Mouse (Mus musculus) heart, embryonic 15.5 days (tissue): ENCODE data around the gene Exoc3l2. TPM values are rescaled to one million over a fixed set of nuclear protein-coding genes. Genes with fewer than 3 reads are reported as not detected.
A peak's percentile ranks its signal among the peaks of the same experiment; 100 is the strongest.

Experiments
- ATAC-seq: fragments of 200-750 bp; cut with Nextera tagmentation; replicated peaks from 2 replicates; pipeline ENCODE4 v1.8.0; 2017; ENCODE audit warnings: low read depth, moderate TSS enrichment; ENCODE audit not compliant: insufficient number of reproducible peaks, insufficient read depth, low FRiP score
- H3K27ac ChIP-seq: fragments of 300-500 bp; sonication (generic); 2 replicates; pipeline ENCODE4 v1.5.1; 2015; ENCODE audit warnings: mild to moderate bottlenecking, inconsistent platforms
- H3K27me3 ChIP-seq: fragments of 300-500 bp; sonication (generic); 2 replicates; pipeline ENCODE4 v1.6.1; 2015; ENCODE audit warnings: inconsistent platforms
- H3K36me3 ChIP-seq: fragments of 300-500 bp; sonication (generic); 2 replicates; pipeline ENCODE4 v1.6.1; 2015; ENCODE audit warnings: mild to moderate bottlenecking, inconsistent platforms
- H3K4me1 ChIP-seq: fragments of 300-500 bp; sonication (generic); replicated peaks from 2 replicates; pipeline ENCODE4 v1.6.1; 2015; ENCODE audit warnings: inconsistent platforms
- H3K4me2 ChIP-seq: fragments of 300-500 bp; sonication (generic); 2 replicates; pipeline ENCODE4 v1.6.1; 2015; ENCODE audit warnings: inconsistent platforms, mild to moderate bottlenecking, moderate library complexity
- H3K4me3 ChIP-seq: fragments of 300-500 bp; sonication (generic); 2 replicates; pipeline ENCODE4 v1.5.1; 2015; ENCODE audit warnings: mild to moderate bottlenecking, inconsistent platforms
- H3K9ac ChIP-seq: fragments of 300-500 bp; sonication (generic); 2 replicates; pipeline ENCODE4 v1.6.1; 2015; ENCODE audit warnings: mild to moderate bottlenecking, inconsistent platforms
- H3K9me3 ChIP-seq: fragments of 300-500 bp; sonication (generic); replicated peaks from 2 replicates; pipeline ENCODE4 v1.6.1; 2016; ENCODE audit warnings: inconsistent platforms
- WGBS: fragments of 180-500 bp; shearing (Covaris S2); methylation state at CpG from one replicate; pipeline ENCODE4 v1.1.7; 2015; ENCODE audit warnings: mixed read lengths; 5-methylcytosine and 5-hydroxymethylcytosine counted together
- polyA plus RNA-seq: library from polyadenylated mRNA; unstranded; fragments of >200 nt; fragmentation: Nextera tagmentation; extraction: Ambion mirVana; gene quantifications from 2 replicates; pipeline ENCODE4 v1.2.1, GENCODE M21; 2015

The Exoc3l2 gene
- polyA plus RNA-seq, 1 experiment from 2014 or later = 0.91 TPM

- Histone ChIP-seq H3K27me3 (no peaks in the 10 kb centered on the region), H3K9me3 (no peaks in the 10 kb centered on the region)
Observed at GRCm38 (mm10) chr7:19430402-19430801, 32.7 kb upstream of the Exoc3l2 start.

GRCm38 (mm10) chr7:19432475-19432874 lies 30.7 kb upstream of the Exoc3l2 start:
- no peaks in the 10 kb centered on the region for H3K27me3 ChIP-seq
- H3K4me3 ChIP-seq = no peak overlapping the region
- no peak overlapping the region for H3K4me2 ChIP-seq
- H3K9me3 ChIP-seq = no peaks in the 10 kb centered on the region
- H3K27ac ChIP-seq = no peak overlapping the region
- WGBS = 96% methylated on average over 2 of the region's 2 CpGs
- no peak for ATAC-seq
- H3K9ac ChIP-seq = no peak overlapping the region
- H3K4me1 ChIP-seq = no peaks in the 10 kb centered on the region
- peaks cover 92% of the 10 kb centered on the region for H3K36me3 ChIP-seq

More at GRCm38 (mm10) chr7:19430402-19430801, 32.7 kb upstream of the Exoc3l2 start:
- Histone ChIP-seq H3K9ac (no peak overlapping the region), H3K4me1 (no peaks in the 10 kb centered on the region), H3K36me3 (peaks cover 93% of the 10 kb centered on the region), H3K4me3 (no peak overlapping the region), H3K27ac (no peak overlapping the region), H3K4me2 (no peak overlapping the region)
- 81% methylated on average over 6 of the region's 6 CpGs for WGBS
- no peak for ATAC-seq

GRCm38 (mm10) chr7:19436276-19436675 lies 26.9 kb upstream of the Exoc3l2 start:
- no peak overlapping the region for H3K4me3 ChIP-seq
- peaks cover 90% of the 10 kb centered on the region for H3K36me3 ChIP-seq
- WGBS = 98% methylated on average over 2 of the region's 2 CpGs
- no peaks in the 10 kb centered on the region for H3K27me3 ChIP-seq
- H3K4me2 ChIP-seq = no peak overlapping the region
- H3K9ac ChIP-seq = no peak overlapping the region
- no peak overlapping the region for H3K27ac ChIP-seq
- no peak for ATAC-seq
- H3K9me3 ChIP-seq = no peaks in the 10 kb centered on the region
- H3K4me1 ChIP-seq = 0 out of 2 replicates have a peak, but pooled peaks cover 1% of the 10 kb centered on the region

GRCm38 (mm10) chr7:19437048-19437447 lies 26.1 kb upstream of the Exoc3l2 start:
- Histone ChIP-seq H3K4me1 (0 out of 2 replicates have a peak, but pooled peaks cover 6% of the 10 kb centered on the region), H3K27me3 (no peaks in the 10 kb centered on the region), H3K36me3 (peaks cover 90% of the 10 kb centered on the region), H3K9me3 (no peaks in the 10 kb centered on the region), H3K9ac (no peak overlapping the region), H3K4me3 (no peak overlapping the region), H3K27ac (no peak overlapping the region), H3K4me2 (no peak overlapping the region)
- ATAC-seq = no peak
- WGBS = 86% methylated on average over 9 of the region's 9 CpGs

- Histone ChIP-seq H3K4me1 (0 out of 2 replicates have a peak, but pooled peaks cover 6% of the 10 kb centered on the region), H3K27me3 (no peaks in the 10 kb centered on the region), H3K9ac (no peak overlapping the region), H3K4me2 (no peak overlapping the region), H3K36me3 (peaks cover 65% of the 10 kb centered on the region), H3K4me3 (no peak overlapping the region), H3K27ac (peak overlapping the region; percentile 41), H3K9me3 (no peaks in the 10 kb centered on the region)
- ATAC-seq = no peak
- WGBS = 59% methylated on average over 9 of the region's 9 CpGs
Observed at GRCm38 (mm10) chr7:19441448-19442091, 21.6 kb upstream of the Exoc3l2 start.

GRCm38 (mm10) chr7:19443344-19443743 lies 19.8 kb upstream of the Exoc3l2 start:
- H3K4me1 ChIP-seq = 0 out of 2 replicates have a peak, but pooled peaks cover 6% of the 10 kb centered on the region
- H3K27ac ChIP-seq = no peak overlapping the region
- no peaks in the 10 kb centered on the region for H3K9me3 ChIP-seq
- WGBS = 37% methylated on average over 3 of the region's 3 CpGs
- H3K27me3 ChIP-seq = no peaks in the 10 kb centered on the region
- no peak; the same call in 1 of the 2 replicates for ATAC-seq
- peaks cover 63% of the 10 kb centered on the region for H3K36me3 ChIP-seq
- H3K4me2 ChIP-seq = no peak overlapping the region
- no peak overlapping the region for H3K9ac ChIP-seq
- H3K4me3 ChIP-seq = no peak overlapping the region

GRCm38 (mm10) chr7:19444801-19445200 lies 18.3 kb upstream of the Exoc3l2 start:
- H3K4me3 ChIP-seq = no peak overlapping the region
- no peak overlapping the region for H3K27ac ChIP-seq
- H3K9me3 ChIP-seq = no peaks in the 10 kb centered on the region
- H3K36me3 ChIP-seq = peaks cover 60% of the 10 kb centered on the region
- no peak overlapping the region for H3K4me2 ChIP-seq
- no peak overlapping the region for H3K9ac ChIP-seq
- H3K4me1 ChIP-seq = 0 out of 2 replicates have a peak, but pooled peaks cover 6% of the 10 kb centered on the region
- H3K27me3 ChIP-seq = no peaks in the 10 kb centered on the region
- WGBS = 80% methylated on average over 12 of the region's 12 CpGs
- no peak for ATAC-seq

- WGBS = 91% methylated on average over 16 of the region's 16 CpGs
- H3K27ac ChIP-seq = no peak overlapping the region
- no peaks in the 10 kb centered on the region for H3K9me3 ChIP-seq
- H3K4me2 ChIP-seq = no peak overlapping the region
- H3K4me1 ChIP-seq = no peaks in the 10 kb centered on the region
- H3K9ac ChIP-seq = no peak overlapping the region
- H3K36me3 ChIP-seq = peaks cover 60% of the 10 kb centered on the region
- H3K4me3 ChIP-seq = no peak overlapping the region
- no peak for ATAC-seq
- H3K27me3 ChIP-seq = no peaks in the 10 kb centered on the region
Observed at GRCm38 (mm10) chr7:19447689-19448088, 15.4 kb upstream of the Exoc3l2 start.

- peaks cover 50% of the 10 kb centered on the region for H3K36me3 ChIP-seq
- no peaks in the 10 kb centered on the region for H3K9me3 ChIP-seq
- WGBS = 81% methylated on average over 12 of the region's 12 CpGs
- no peak overlapping the region for H3K4me3 ChIP-seq
- H3K4me1 ChIP-seq = no peaks in the 10 kb centered on the region
- no peaks in the 10 kb centered on the region for H3K27me3 ChIP-seq
- no peak overlapping the region for H3K4me2 ChIP-seq
- no peak overlapping the region for H3K27ac ChIP-seq
- ATAC-seq = no peak
- H3K9ac ChIP-seq = no peak overlapping the region
Observed at GRCm38 (mm10) chr7:19449165-19449564, 14.0 kb upstream of the Exoc3l2 start.

- Histone ChIP-seq H3K4me3 (no peak overlapping the region), H3K27ac (no peak overlapping the region), H3K9me3 (no peaks in the 10 kb centered on the region), H3K27me3 (no peaks in the 10 kb centered on the region), H3K4me2 (no peak overlapping the region), H3K9ac (no peak overlapping the region), H3K4me1 (peaks cover 25% of the 10 kb centered on the region), H3K36me3 (peaks cover 21% of the 10 kb centered on the region; the same call in 1 of the 2 replicates)
- 92% methylated on average over 4 of the region's 4 CpGs for WGBS
- ATAC-seq = no peak
Observed at GRCm38 (mm10) chr7:19455186-19455585, 7.9 kb upstream of the Exoc3l2 start.

GRCm38 (mm10) chr7:19455819-19456495 lies 7.2 kb upstream of the Exoc3l2 start:
- Histone ChIP-seq H3K4me1 (peaks cover 25% of the 10 kb centered on the region), H3K9me3 (no peaks in the 10 kb centered on the region), H3K4me2 (no peak overlapping the region), H3K36me3 (peaks cover 13% of the 10 kb centered on the region; the same call in 1 of the 2 replicates), H3K27ac (no peak overlapping the region), H3K4me3 (no peak overlapping the region), H3K9ac (no peak overlapping the region), H3K27me3 (no peaks in the 10 kb centered on the region)
- ATAC-seq = no peak
- WGBS = 53% methylated on average over 11 of the region's 11 CpGs
